7 mouse cellular contexts compared by ENCODE assay signal in the genomic region with DNA sequence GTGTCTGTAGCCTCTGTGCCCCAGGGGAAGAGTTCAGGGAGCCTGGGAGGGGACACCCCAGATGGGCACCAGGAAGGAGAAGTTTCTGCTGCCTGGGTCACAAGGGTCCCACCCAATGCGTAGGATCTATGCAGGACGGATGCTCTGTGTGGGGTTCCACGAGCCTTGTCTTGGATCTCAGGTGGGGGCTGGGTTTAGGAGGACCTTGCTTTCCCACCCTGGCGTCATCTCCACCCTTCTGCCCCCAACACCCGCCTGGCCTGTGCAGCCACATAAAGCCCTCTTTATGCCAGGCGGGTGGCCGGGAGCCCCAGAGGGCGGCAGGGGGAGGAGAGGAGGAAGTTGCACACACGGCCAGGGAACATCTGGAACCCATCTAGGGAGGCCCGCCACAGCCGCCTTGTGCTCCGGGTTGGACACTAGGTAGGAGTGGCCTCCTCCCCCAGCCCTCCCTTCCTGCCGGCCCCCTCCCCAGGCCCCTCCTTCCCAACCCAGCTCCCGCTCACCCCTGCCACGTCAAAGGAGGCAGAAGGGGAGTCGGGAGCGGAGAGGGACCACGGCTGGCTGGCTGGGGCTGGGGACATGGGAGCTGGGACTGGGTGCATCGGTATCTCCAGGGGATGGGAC. TPM values are rescaled to one million over a fixed set of nuclear protein-coding genes. Genes with fewer than 3 reads are reported as not detected.
DNase-seq lines count a peak whose midpoint lies in the region; ATAC-seq lines count a peak whose summit lies in the region.

No protein-coding gene starts in this region.

- DNase-seq in ZHBTc4 (ENCODE audit: low read depth, low spot score): peak; percentile 58
- DNase-seq in lung, postnatal 25 days (ENCODE audit: low spot score): peak; percentile 69

- peaks cover 9% of the 10 kb centered on the region; the same call in 1 of the 2 replicates for H3K36me3 ChIP-seq in embryonic facial prominence, embryonic 12.5 days
- H3K36me3 ChIP-seq in heart, embryonic 11.5 days (ENCODE audit: control insufficient read depth, insufficient read depth, low read length): no peaks in the 10 kb centered on the region
- H3K36me3 ChIP-seq in kidney, embryonic 16.5 days (ENCODE audit: insufficient read depth, low read length): no peaks in the 10 kb centered on the region
- peaks cover 2% of the 10 kb centered on the region; the same call in 1 of the 2 replicates for H3K36me3 ChIP-seq in stomach, embryonic 14.5 days (ENCODE audit: control insufficient read depth, insufficient read depth, low read length)

- H3K4me3 ChIP-seq in embryonic facial prominence, embryonic 12.5 days: peak overlapping the region; percentile 57
- H3K4me3 ChIP-seq in heart, embryonic 11.5 days (ENCODE audit: low read depth, low read length): peak overlapping the region; percentile 47
- H3K4me3 ChIP-seq in kidney, embryonic 16.5 days (ENCODE audit: low read length): peak overlapping the region; percentile 55
- peak overlapping the region; percentile 43 for H3K4me3 ChIP-seq in stomach, embryonic 14.5 days (ENCODE audit: low read depth, low read length)

- H3K9ac ChIP-seq in embryonic facial prominence, embryonic 12.5 days: peak overlapping the region; percentile 87
- H3K9ac ChIP-seq in heart, embryonic 11.5 days (ENCODE audit: low read depth, low read length): peak overlapping the region; percentile 84
- peak overlapping the region; percentile 77 for H3K9ac ChIP-seq in kidney, embryonic 16.5 days (replicated peaks; ENCODE audit: low read length)
- H3K9ac ChIP-seq in stomach, embryonic 14.5 days (replicated peaks; ENCODE audit: low read depth, low read length): peak overlapping the region; percentile 75

- no peaks in the 10 kb centered on the region for H3K9me3 ChIP-seq in embryonic facial prominence, embryonic 12.5 days
- H3K9me3 ChIP-seq in heart, embryonic 11.5 days (replicated peaks; ENCODE audit: control insufficient read depth, low read length): no peaks in the 10 kb centered on the region
- no peaks in the 10 kb centered on the region for H3K9me3 ChIP-seq in kidney, embryonic 16.5 days (ENCODE audit: low read length)
- no peaks in the 10 kb centered on the region for H3K9me3 ChIP-seq in stomach, embryonic 14.5 days (ENCODE audit: control insufficient read depth, low read depth, low read length)

- peak overlapping the region; percentile 82 for H3K4me2 ChIP-seq in embryonic facial prominence, embryonic 12.5 days (replicated peaks)
- H3K4me2 ChIP-seq in heart, embryonic 11.5 days: peak overlapping the region; percentile 74
- peak overlapping the region; percentile 62 for H3K4me2 ChIP-seq in kidney, embryonic 16.5 days (replicated peaks; ENCODE audit: low read depth, low read length)
- peak overlapping the region; percentile 72 for H3K4me2 ChIP-seq in stomach, embryonic 14.5 days (replicated peaks; ENCODE audit: low read depth, low read length)

- H3K27ac ChIP-seq in embryonic facial prominence, embryonic 12.5 days: peak overlapping the region; percentile 99
- peak overlapping the region; percentile 89 for H3K27ac ChIP-seq in heart, embryonic 11.5 days (ENCODE audit: low read depth, low read length)
- peak overlapping the region; percentile 92 for H3K27ac ChIP-seq in kidney, embryonic 16.5 days (ENCODE audit: low read length)
- H3K27ac ChIP-seq in stomach, embryonic 14.5 days (ENCODE audit: low read length): peak overlapping the region; percentile 99

- peak; percentile 78 for ATAC-seq in embryonic facial prominence, embryonic 12.5 days (ENCODE audit: insufficient number of reproducible peaks, insufficient read depth, low FRiP score, low TSS enrichment)
- ATAC-seq in heart, embryonic 11.5 days (replicated peaks; ENCODE audit: insufficient number of reproducible peaks, low FRiP score, low TSS enrichment): peak; percentile 80
- peak; percentile 90 for ATAC-seq in kidney, embryonic 16.5 days (ENCODE audit: low FRiP score, low TSS enrichment)
- peak; percentile 76 for ATAC-seq in stomach, embryonic 14.5 days (ENCODE audit: insufficient number of reproducible peaks, insufficient read depth, low FRiP score, low read depth)
- ATAC-seq in cerebellum, adult (ENCODE audit: insufficient number of reproducible peaks, low FRiP score, low TSS enrichment): no peak

- H3K27me3 ChIP-seq in embryonic facial prominence, embryonic 12.5 days: no peaks in the 10 kb centered on the region
- H3K27me3 ChIP-seq in heart, embryonic 11.5 days (ENCODE audit: control insufficient read depth, insufficient read depth, low read length): peaks cover 3% of the 10 kb centered on the region
- no peaks in the 10 kb centered on the region for H3K27me3 ChIP-seq in kidney, embryonic 16.5 days (ENCODE audit: insufficient read depth, low read length)
- no peaks in the 10 kb centered on the region for H3K27me3 ChIP-seq in stomach, embryonic 14.5 days (ENCODE audit: control insufficient read depth, insufficient read depth, low read length)

- WGBS in embryonic facial prominence, embryonic 12.5 days: 1% methylated on average over 16 of the region's 19 CpGs
- 8% methylated on average over 18 of the region's 19 CpGs for WGBS in heart, embryonic 11.5 days (ENCODE audit: insufficient replicate concordance)
- 3% methylated on average over 17 of the region's 19 CpGs for WGBS in kidney, embryonic 16.5 days
- 6% methylated on average over 19 of the region's 19 CpGs for WGBS in stomach, embryonic 14.5 days

- H3K4me1 ChIP-seq in embryonic facial prominence, embryonic 12.5 days: peaks cover 58% of the 10 kb centered on the region
- H3K4me1 ChIP-seq in heart, embryonic 11.5 days (ENCODE audit: control insufficient read depth, insufficient read depth, low read length): peaks cover 42% of the 10 kb centered on the region
- peaks cover 52% of the 10 kb centered on the region for H3K4me1 ChIP-seq in kidney, embryonic 16.5 days (ENCODE audit: insufficient read depth, low read length)
- H3K4me1 ChIP-seq in stomach, embryonic 14.5 days (ENCODE audit: control insufficient read depth, insufficient read depth, low read length): peaks cover 46% of the 10 kb centered on the region

RNA-seq across cellular contexts. Expression of gene Swi5, which starts 30.0 kb away (rescaled TPM):
- polyA plus RNA-seq in embryonic facial prominence, embryonic 12.5 days (2016; fragmentation: Nextera tagmentation; extraction: Ambion mirVana): 413 TPM in 2 replicates
- 125 and 339 TPM in 2 replicates for polyA plus RNA-seq in heart, embryonic 11.5 days (2014; fragmentation: Nextera tagmentation; extraction: Ambion mirVana)
- 407 and 433 TPM in 2 replicates for polyA plus RNA-seq in kidney, embryonic 16.5 days (2015; fragmentation: Nextera tagmentation; extraction: Ambion mirVana)
- 137 and 143 TPM in 2 replicates for polyA plus RNA-seq in stomach, embryonic 14.5 days (2014; fragmentation: Nextera tagmentation; extraction: Ambion mirVana)

RNA-seq across cellular contexts. Expression of gene Golga2, which starts 30.7 kb away (rescaled TPM):
- polyA plus RNA-seq in embryonic facial prominence, embryonic 12.5 days (2016; fragmentation: Nextera tagmentation; extraction: Ambion mirVana): 27.4 and 29.7 TPM in 2 replicates
- 20.5 and 26.8 TPM in 2 replicates for polyA plus RNA-seq in heart, embryonic 11.5 days (2014; fragmentation: Nextera tagmentation; extraction: Ambion mirVana)
- polyA plus RNA-seq in kidney, embryonic 16.5 days (2015; fragmentation: Nextera tagmentation; extraction: Ambion mirVana): 26.6 and 28.0 TPM in 2 replicates
- 23.1 and 24.3 TPM in 2 replicates for polyA plus RNA-seq in stomach, embryonic 14.5 days (2014; fragmentation: Nextera tagmentation; extraction: Ambion mirVana)

RNA-seq across cellular contexts. Expression of gene Ciz1, which starts 34.2 kb away (rescaled TPM):
- polyA plus RNA-seq in embryonic facial prominence, embryonic 12.5 days (2016; fragmentation: Nextera tagmentation; extraction: Ambion mirVana): 50.6 and 57.8 TPM in 2 replicates
- 32.1 and 35.8 TPM in 2 replicates for polyA plus RNA-seq in heart, embryonic 11.5 days (2014; fragmentation: Nextera tagmentation; extraction: Ambion mirVana)
- polyA plus RNA-seq in kidney, embryonic 16.5 days (2015; fragmentation: Nextera tagmentation; extraction: Ambion mirVana): 54.9 and 66.7 TPM in 2 replicates
- 44.7 and 45.4 TPM in 2 replicates for polyA plus RNA-seq in stomach, embryonic 14.5 days (2014; fragmentation: Nextera tagmentation; extraction: Ambion mirVana)

RNA-seq across cellular contexts. Expression of gene Dnm1, which starts 35.2 kb away (rescaled TPM):
- 45.0 and 47.8 TPM in 2 replicates for polyA plus RNA-seq in embryonic facial prominence, embryonic 12.5 days (2016; fragmentation: Nextera tagmentation; extraction: Ambion mirVana)
- 10.1 and 11.6 TPM in 2 replicates for polyA plus RNA-seq in heart, embryonic 11.5 days (2014; fragmentation: Nextera tagmentation; extraction: Ambion mirVana)
- 5.4 TPM in 2 replicates for polyA plus RNA-seq in kidney, embryonic 16.5 days (2015; fragmentation: Nextera tagmentation; extraction: Ambion mirVana)
- polyA plus RNA-seq in stomach, embryonic 14.5 days (2014; fragmentation: Nextera tagmentation; extraction: Ambion mirVana): 20.5 and 22.6 TPM in 2 replicates

RNA-seq across cellular contexts. Expression of gene Uck1, which starts 57.9 kb away (rescaled TPM):
- 69.9 and 81.5 TPM in 2 replicates for polyA plus RNA-seq in embryonic facial prominence, embryonic 12.5 days (2016; fragmentation: Nextera tagmentation; extraction: Ambion mirVana)
- 42.1 and 44.3 TPM in 2 replicates for polyA plus RNA-seq in heart, embryonic 11.5 days (2014; fragmentation: Nextera tagmentation; extraction: Ambion mirVana)
- polyA plus RNA-seq in kidney, embryonic 16.5 days (2015; fragmentation: Nextera tagmentation; extraction: Ambion mirVana): 88.5 and 92.0 TPM in 2 replicates
- polyA plus RNA-seq in stomach, embryonic 14.5 days (2014; fragmentation: Nextera tagmentation; extraction: Ambion mirVana): 64.7 and 65.3 TPM in 2 replicates
